Mouse (Mus musculus) layer of hippocampus, adult 6 months (tissue): Measurements from ENCODE around the gene Agtpbp1. TPM values are rescaled to one million over a fixed set of nuclear protein-coding genes. Genes with fewer than 3 reads are reported as not detected.

Experiments
- long read RNA-seq, 2 experiments: library from polyadenylated mRNA; unstranded; transcript quantifications; one replicate each; pipeline ENCODE4 v2.0.0; 2019 to 2020
- polyA plus RNA-seq: library from polyadenylated mRNA; unstranded; fragments of <200 nt; fragmentation: Nextera tagmentation; gene quantifications from 2 replicates; pipeline ENCODE4 v1.2.3, GENCODE M21; 2021

Agtpbp1 gene
- polyA plus RNA-seq: 90.5 and 126 TPM in 2 replicates
- long read RNA-seq, experiment 1, full-length matches to known transcripts: 14 of 87 reads
- long read RNA-seq, experiment 1, partial matches to known transcripts: 34 of 87 reads
- long read RNA-seq, experiment 1, other reads (novel, unspliced or antisense): 39 of 87 reads
- long read RNA-seq, experiment 2, full-length matches to known transcripts: 73 of 179 reads
- long read RNA-seq, experiment 2, partial matches to known transcripts: 40 of 179 reads
- long read RNA-seq, experiment 2, other reads (novel, unspliced or antisense): 66 of 179 reads

GRCm38 (mm10) chr13:59584947-59585647 lies at the start of gene Agtpbp1, which contains the start of gene Naa35:
TSS of gene Agtpbp1 (minus strand) at chr13:59585227.
TSS of gene Naa35 (plus strand) at chr13:59585259.

Other genes with a start within 250 kb of the Agtpbp1 start
- 42.8 and 43.3 TPM in 2 replicates for gene Naa35, start within 50 bp of the Agtpbp1 start, polyA plus RNA-seq
- gene Golm1, start 90.6 kb upstream of the Agtpbp1 start, polyA plus RNA-seq: 24.3 and 27.2 TPM in 2 replicates
- gene 4921517D22Rik, start 108.9 kb upstream of the Agtpbp1 start, polyA plus RNA-seq: not detected in 2 replicates
- 0.05 and 0.11 TPM in 2 replicates for gene Spata31d1a, start 125.1 kb upstream of the Agtpbp1 start, polyA plus RNA-seq
- gene Spata31d1b, start 127.1 kb upstream of the Agtpbp1 start, polyA plus RNA-seq: not detected in 2 replicates
- gene Spata31d1d, start 146.5 kb upstream of the Agtpbp1 start, polyA plus RNA-seq: not detected in 2 replicates
- 0.16 and 0.18 TPM in 2 replicates for gene 1700014D04Rik, start 161.5 kb upstream of the Agtpbp1 start, polyA plus RNA-seq
- 353 and 360 TPM in 2 replicates for gene Isca1, start 184.6 kb upstream of the Agtpbp1 start, polyA plus RNA-seq
- gene Gm49354, start 197.0 kb upstream of the Agtpbp1 start, polyA plus RNA-seq: not detected in 2 replicates
- 13.1 and 14.7 TPM in 2 replicates for gene Tut7, start 237.9 kb upstream of the Agtpbp1 start, polyA plus RNA-seq